Mouse (Mus musculus): ENCODE measurements around the gene Sec14l4. TPM values are rescaled to one million over a fixed set of nuclear protein-coding genes. Genes with fewer than 3 reads are reported as not detected.

The Sec14l4 gene
- polyA plus RNA-seq, 1 experiment, result 0.56 TPM

DNA sequence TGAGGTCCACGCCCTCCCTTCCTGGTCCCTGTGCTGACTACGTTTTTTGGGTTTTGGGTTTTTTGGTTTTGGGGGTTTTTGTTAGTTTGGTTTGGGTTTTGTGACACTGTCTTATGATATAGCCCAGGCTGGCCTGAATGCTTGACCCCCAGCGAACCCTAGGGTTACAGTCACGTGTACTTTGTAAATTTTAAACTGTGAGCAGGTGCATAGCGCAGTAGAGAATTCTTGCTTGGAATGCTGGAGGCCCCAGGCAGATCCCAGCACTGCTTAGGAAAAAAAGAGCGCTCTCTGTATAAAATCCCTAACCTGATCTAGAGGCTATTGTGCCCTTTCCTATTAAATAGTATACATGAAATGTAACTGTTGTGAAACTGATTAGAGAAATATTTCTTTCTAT, 38.1 kb upstream of the Sec14l4 start:
- H3K27me3 ChIP-seq (ENCODE audit: control insufficient read depth, insufficient read depth, low read length), result no peaks in the 10 kb centered on the region
- H3K36me3 ChIP-seq (ENCODE audit: control insufficient read depth, insufficient read depth, low read length), result no peaks in the 10 kb centered on the region
- H3K4me3 ChIP-seq (ENCODE audit: control insufficient read depth, low read depth, low read length), result no peak overlapping the region
- H3K4me1 ChIP-seq (ENCODE audit: control insufficient read depth, insufficient read depth, low read length), result peaks cover 5% of the 10 kb centered on the region
- no peak overlapping the region for H3K27ac ChIP-seq (ENCODE audit: control insufficient read depth, insufficient read depth, low read depth, low read length)
- no peak for TF ChIP-seq POLR2A (IDR thresholded peaks at IDR 0.05; ENCODE audit: control insufficient read depth, low read depth, low read length)
- no peak for TF ChIP-seq CTCF (IDR thresholded peaks at IDR 0.05; ENCODE audit: control insufficient read depth, insufficient read depth, insufficient replicate concordance, low read depth, low read length)

DNA sequence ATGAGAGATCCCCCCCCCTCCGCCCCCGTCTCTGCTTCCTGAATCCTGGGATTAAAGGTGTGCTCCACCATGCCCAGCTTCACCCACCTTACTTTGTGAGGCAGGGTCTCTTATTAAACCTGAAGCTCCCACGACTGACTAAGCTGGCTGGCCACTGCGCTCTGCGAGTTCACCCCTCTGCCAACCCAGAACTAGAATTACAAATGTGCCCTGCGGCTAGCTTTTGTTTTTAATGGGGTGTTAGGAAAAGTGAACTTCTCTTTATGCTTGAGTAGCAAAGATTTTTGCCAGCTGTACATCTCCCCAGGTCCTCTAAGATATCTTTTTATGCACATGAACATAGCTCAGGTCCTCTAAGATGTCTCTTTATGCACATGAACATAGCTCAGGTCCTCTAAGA, 37.3 kb upstream of the Sec14l4 start:
- no peak overlapping the region for H3K27ac ChIP-seq (ENCODE audit: control insufficient read depth, insufficient read depth, low read depth, low read length)

GRCm38 (mm10) chr11:3995511-3995910, 35.8 kb upstream of the Sec14l4 start:
- H3K27me3 ChIP-seq (ENCODE audit: control insufficient read depth, insufficient read depth, low read length), result no peaks in the 10 kb centered on the region
- TF ChIP-seq CTCF (IDR thresholded peaks at IDR 0.05; ENCODE audit: control insufficient read depth, insufficient read depth, insufficient replicate concordance, low read depth, low read length), result no peak
- TF ChIP-seq POLR2A (IDR thresholded peaks at IDR 0.05; ENCODE audit: control insufficient read depth, low read depth, low read length), result no peak
- H3K4me3 ChIP-seq (ENCODE audit: control insufficient read depth, low read depth, low read length), result no peak overlapping the region
- no peak overlapping the region for H3K27ac ChIP-seq (ENCODE audit: control insufficient read depth, insufficient read depth, low read depth, low read length)
- H3K36me3 ChIP-seq (ENCODE audit: control insufficient read depth, insufficient read depth, low read length), result no peaks in the 10 kb centered on the region
- peaks cover 10% of the 10 kb centered on the region for H3K4me1 ChIP-seq (ENCODE audit: control insufficient read depth, insufficient read depth, low read length)

More for the DNA sequence above, 37.3 kb upstream of the Sec14l4 start:
- no peak overlapping the region for H3K4me3 ChIP-seq (ENCODE audit: control insufficient read depth, low read depth, low read length)
- TF ChIP-seq CTCF (IDR thresholded peaks at IDR 0.05; ENCODE audit: control insufficient read depth, insufficient read depth, insufficient replicate concordance, low read depth, low read length) (no peak), POLR2A (IDR thresholded peaks at IDR 0.05; ENCODE audit: control insufficient read depth, low read depth, low read length) (no peak)
- H3K4me1 ChIP-seq (ENCODE audit: control insufficient read depth, insufficient read depth, low read length), result peaks cover 10% of the 10 kb centered on the region
- H3K36me3 ChIP-seq (ENCODE audit: control insufficient read depth, insufficient read depth, low read length), result no peaks in the 10 kb centered on the region
- H3K27me3 ChIP-seq (ENCODE audit: control insufficient read depth, insufficient read depth, low read length), result no peaks in the 10 kb centered on the region

- Histone ChIP-seq H3K4me1 (ENCODE audit: control insufficient read depth, insufficient read depth, low read length) (peaks cover 10% of the 10 kb centered on the region), H3K4me3 (ENCODE audit: control insufficient read depth, low read depth, low read length) (no peak overlapping the region), H3K36me3 (ENCODE audit: control insufficient read depth, insufficient read depth, low read length) (no peaks in the 10 kb centered on the region), H3K27me3 (ENCODE audit: control insufficient read depth, insufficient read depth, low read length) (no peaks in the 10 kb centered on the region), H3K27ac (ENCODE audit: control insufficient read depth, insufficient read depth, low read depth, low read length) (no peak overlapping the region)
- TF ChIP-seq CTCF (IDR thresholded peaks at IDR 0.05; ENCODE audit: control insufficient read depth, insufficient read depth, insufficient replicate concordance, low read depth, low read length) (no peak), POLR2A (IDR thresholded peaks at IDR 0.05; ENCODE audit: control insufficient read depth, low read depth, low read length) (no peak)
These were observed 34.4 kb upstream of the Sec14l4 start for GRCm38 (mm10) chr11:3996840-3997239.

DNA sequence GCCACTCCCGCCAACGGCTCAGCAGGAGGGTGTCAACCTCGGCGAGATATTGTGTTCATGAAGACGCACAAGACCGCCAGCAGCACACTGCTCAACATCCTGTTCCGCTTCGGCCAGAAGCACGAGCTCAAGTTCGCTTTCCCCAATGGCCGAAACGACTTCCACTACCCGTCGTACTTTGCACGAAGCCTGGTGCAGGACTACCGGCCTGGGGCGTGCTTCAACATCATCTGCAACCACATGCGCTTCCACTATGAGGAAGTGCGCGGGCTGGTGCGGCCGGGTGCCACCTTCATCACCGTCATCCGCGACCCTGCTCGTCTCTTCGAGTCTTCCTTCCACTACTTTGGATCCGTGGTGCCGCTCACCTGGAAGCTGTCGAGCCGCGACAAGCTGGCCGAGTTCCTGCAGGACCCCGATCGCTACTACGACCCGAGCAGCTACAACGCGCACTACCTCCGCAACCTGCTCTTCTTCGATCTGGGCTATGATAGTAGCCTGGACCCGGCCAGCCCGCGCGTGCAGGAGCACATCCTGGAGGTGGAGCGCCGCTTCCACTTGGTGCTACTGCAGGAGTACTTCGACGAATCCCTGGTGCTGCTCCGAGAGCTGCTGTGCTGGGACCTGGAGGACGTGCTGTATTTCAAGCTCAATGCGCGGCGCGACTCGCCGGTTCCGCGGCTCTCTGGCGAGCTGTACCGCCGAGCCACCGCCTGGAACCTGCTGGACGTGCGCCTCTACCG, 33.1 kb upstream of the Sec14l4 start:
- Histone ChIP-seq H3K27me3 (ENCODE audit: control insufficient read depth, insufficient read depth, low read length) (no peaks in the 10 kb centered on the region), H3K4me3 (ENCODE audit: control insufficient read depth, low read depth, low read length) (peak overlapping the region; percentile 1), H3K4me1 (ENCODE audit: control insufficient read depth, insufficient read depth, low read length) (peaks cover 10% of the 10 kb centered on the region), H3K36me3 (ENCODE audit: control insufficient read depth, insufficient read depth, low read length) (no peaks in the 10 kb centered on the region), H3K27ac (ENCODE audit: control insufficient read depth, insufficient read depth, low read depth, low read length) (no peak overlapping the region)
- TF ChIP-seq POLR2A (IDR thresholded peaks at IDR 0.05; ENCODE audit: control insufficient read depth, low read depth, low read length) (no peak), CTCF (IDR thresholded peaks at IDR 0.05; ENCODE audit: control insufficient read depth, insufficient read depth, insufficient replicate concordance, low read depth, low read length) (no peak)

- Histone ChIP-seq H3K36me3 (ENCODE audit: control insufficient read depth, insufficient read depth, low read length) (no peaks in the 10 kb centered on the region), H3K4me1 (ENCODE audit: control insufficient read depth, insufficient read depth, low read length) (peaks cover 10% of the 10 kb centered on the region), H3K27me3 (ENCODE audit: control insufficient read depth, insufficient read depth, low read length) (no peaks in the 10 kb centered on the region), H3K27ac (ENCODE audit: control insufficient read depth, insufficient read depth, low read depth, low read length) (no peak overlapping the region), H3K4me3 (ENCODE audit: control insufficient read depth, low read depth, low read length) (no peak overlapping the region)
- TF ChIP-seq CTCF (IDR thresholded peaks at IDR 0.05; ENCODE audit: control insufficient read depth, insufficient read depth, insufficient replicate concordance, low read depth, low read length), result no peak
- no peak for TF ChIP-seq POLR2A (IDR thresholded peaks at IDR 0.05; ENCODE audit: control insufficient read depth, low read depth, low read length)
These were observed 31.7 kb upstream of the Sec14l4 start for GRCm38 (mm10) chr11:3999547-3999946.

DNA sequence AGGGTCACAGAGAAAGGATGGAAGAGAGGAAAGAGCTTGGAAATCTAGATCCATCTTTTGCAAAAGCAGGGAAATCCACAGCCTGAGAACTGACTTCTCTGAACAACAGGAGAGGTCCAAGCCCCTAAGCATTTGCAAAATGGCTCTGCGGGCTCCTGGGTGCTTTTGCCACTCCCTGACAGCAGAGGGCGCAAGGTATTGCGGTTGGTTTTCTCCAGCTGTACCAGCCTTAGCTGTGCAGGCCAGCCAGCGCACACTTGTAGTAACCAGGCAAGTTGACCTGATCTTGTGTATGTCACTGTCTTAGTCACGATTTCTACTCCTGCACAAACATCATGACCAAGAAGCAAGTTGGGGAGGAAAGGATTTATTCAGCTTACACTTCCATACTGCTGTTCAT, 29.7 kb upstream of the Sec14l4 start:
- no peak overlapping the region for H3K4me3 ChIP-seq (ENCODE audit: control insufficient read depth, low read depth, low read length)
- H3K27ac ChIP-seq (ENCODE audit: control insufficient read depth, insufficient read depth, low read depth, low read length), result no peak overlapping the region
- peaks cover 10% of the 10 kb centered on the region for H3K4me1 ChIP-seq (ENCODE audit: control insufficient read depth, insufficient read depth, low read length)
- H3K27me3 ChIP-seq (ENCODE audit: control insufficient read depth, insufficient read depth, low read length), result no peaks in the 10 kb centered on the region
- no peaks in the 10 kb centered on the region for H3K36me3 ChIP-seq (ENCODE audit: control insufficient read depth, insufficient read depth, low read length)
- TF ChIP-seq CTCF (IDR thresholded peaks at IDR 0.05; ENCODE audit: control insufficient read depth, insufficient read depth, insufficient replicate concordance, low read depth, low read length), result peak; percentile 72; the same call in 1 of the 2 replicates
- TF ChIP-seq POLR2A (IDR thresholded peaks at IDR 0.05; ENCODE audit: control insufficient read depth, low read depth, low read length), result no peak

Measured in testis, adult 2 months (tissue).